Mouse (Mus musculus): Measurements from ENCODE around the gene Cyb5b.

- no peak for TF ChIP-seq CTCF (IDR thresholded peaks at IDR 0.05; ENCODE audit: insufficient read depth, low read depth, low read length)
- no peak for TF ChIP-seq POLR2A (IDR thresholded peaks at IDR 0.05; ENCODE audit: insufficient read depth, low read depth, low read length)
Observed at GRCm38 (mm10) chr8:107146186-107146585, 4.3 kb upstream of the Cyb5b start.

All from olfactory bulb, adult 2 months (tissue).